Comparison of ENCODE assay signal across 8 mouse cellular contexts in genomic region chr4:141477681-141478102, GRCm38 (mm10). TPM values are rescaled to one million over a fixed set of nuclear protein-coding genes. Genes with fewer than 3 reads are reported as not detected.
A peak's percentile ranks its signal among the peaks of the same experiment; 100 is the strongest.
DNase-seq lines count a peak whose midpoint lies in the region; ATAC-seq and TF ChIP-seq lines count a peak whose summit lies in the region.

No protein-coding gene starts in this region.

- no peaks in the 10 kb centered on the region for H3K9me3 ChIP-seq in forebrain, embryonic 12.5 days
- H3K9me3 ChIP-seq in forebrain, embryonic 11.5 days (ENCODE audit: control insufficient read depth, low read length): no peaks in the 10 kb centered on the region
- no peaks in the 10 kb centered on the region for H3K9me3 ChIP-seq in heart, postnatal 0 days (replicated peaks; ENCODE audit: control insufficient read depth, low read length)

- no peak for TF ChIP-seq CTCF in heart, postnatal 0 days (IDR thresholded peaks at IDR 0.05; ENCODE audit: low read depth)

- H3K27ac ChIP-seq in forebrain, embryonic 12.5 days: 0 out of 2 replicates have a peak overlapping the region, but pooled peaks have one; percentile 37
- H3K27ac ChIP-seq in forebrain, embryonic 11.5 days (ENCODE audit: low read depth, low read length): no peak overlapping the region
- peak overlapping the region; percentile 61 for H3K27ac ChIP-seq in heart, postnatal 0 days (ENCODE audit: low read depth)

- H3K4me1 ChIP-seq in forebrain, embryonic 12.5 days: no peaks in the 10 kb centered on the region
- H3K4me1 ChIP-seq in forebrain, embryonic 11.5 days (replicated peaks; ENCODE audit: control insufficient read depth, insufficient read depth, low read length): no peaks in the 10 kb centered on the region
- H3K4me1 ChIP-seq in heart, postnatal 0 days (ENCODE audit: control insufficient read depth, insufficient read depth): no peaks in the 10 kb centered on the region

- WGBS in forebrain, embryonic 12.5 days: 92% methylated on average over 16 of the region's 16 CpGs
- WGBS in forebrain, embryonic 11.5 days: 94% methylated on average over 16 of the region's 16 CpGs
- WGBS in heart, postnatal 0 days: 74% methylated on average over 16 of the region's 16 CpGs

- no peak for TF ChIP-seq EP300 in heart, postnatal 0 days (IDR thresholded peaks at IDR 0.05; ENCODE audit: low read depth)

- ATAC-seq in forebrain, embryonic 12.5 days (ENCODE audit: low FRiP score): no peak
- ATAC-seq in forebrain, embryonic 11.5 days (replicated peaks; ENCODE audit: low FRiP score): no peak
- ATAC-seq in common myeloid progenitor, adult 5-6 weeks (replicated peaks; ENCODE audit: low read depth, poor library complexity, severe bottlenecking): peak; percentile 90
- peak; percentile 18; the same call in 1 of the 2 replicates for ATAC-seq in heart, postnatal 0 days (ENCODE audit: insufficient read depth, low read depth)

- no peak overlapping the region for H3K4me2 ChIP-seq in forebrain, embryonic 12.5 days
- H3K4me2 ChIP-seq in forebrain, embryonic 11.5 days (ENCODE audit: low read depth, low read length, severe bottlenecking): no peak overlapping the region
- no peak overlapping the region for H3K4me2 ChIP-seq in heart, postnatal 0 days (ENCODE audit: low read depth, low read length)

- no peak overlapping the region for H3K9ac ChIP-seq in forebrain, embryonic 12.5 days
- no peak overlapping the region for H3K9ac ChIP-seq in forebrain, embryonic 11.5 days (ENCODE audit: low read length)
- no peak overlapping the region for H3K9ac ChIP-seq in heart, postnatal 0 days (replicated peaks; ENCODE audit: low read depth, low read length)

- DNase-seq in forebrain, embryonic 11.5 days (ENCODE audit: low spot score): no peak
- peak; percentile 87 to 90 for DNase-seq in B cell, adult 2 months
- peak; percentile 39 for DNase-seq in heart, postnatal 0 days (ENCODE audit: low spot score)
- DNase-seq in left cerebral cortex, postnatal 14 days (ENCODE audit: low spot score in 2 of 2): peak; percentile 75
- peak; percentile 87 to 92 for DNase-seq in right cerebral cortex, postnatal 10 days (ENCODE audit: low spot score in 2 of 2)
- no peak for DNase-seq in adrenal gland, postnatal 10 days

- intact Hi-C loops in left cerebral cortex, postnatal 14 days (cut with DNase I): no loop called here

- H3K27me3 ChIP-seq in forebrain, embryonic 12.5 days: no peaks in the 10 kb centered on the region
- H3K27me3 ChIP-seq in forebrain, embryonic 11.5 days (ENCODE audit: control insufficient read depth, insufficient read depth, low read length): no peaks in the 10 kb centered on the region
- H3K27me3 ChIP-seq in heart, postnatal 0 days (ENCODE audit: control insufficient read depth, insufficient read depth, low read length): no peaks in the 10 kb centered on the region

- no peak overlapping the region for H3K4me3 ChIP-seq in forebrain, embryonic 12.5 days (replicated peaks)
- no peak overlapping the region for H3K4me3 ChIP-seq in forebrain, embryonic 11.5 days (ENCODE audit: low read depth, low read length)
- H3K4me3 ChIP-seq in heart, postnatal 0 days (ENCODE audit: low read depth, low read length): no peak overlapping the region

- peaks cover 98% of the 10 kb centered on the region for H3K36me3 ChIP-seq in forebrain, embryonic 12.5 days (replicated peaks)
- H3K36me3 ChIP-seq in forebrain, embryonic 11.5 days (ENCODE audit: control insufficient read depth, insufficient read depth, low read length): peaks cover 25% of the 10 kb centered on the region
- peaks cover 96% of the 10 kb centered on the region for H3K36me3 ChIP-seq in heart, postnatal 0 days (replicated peaks; ENCODE audit: control insufficient read depth, insufficient read depth, low read length)

RNA-seq across cellular contexts. Expression of gene Zbtb17, which starts 33.2 kb away (rescaled TPM):
- 58.6 and 61.2 TPM in 2 replicates for polyA plus RNA-seq in forebrain, embryonic 12.5 days (2016; fragmentation: Nextera tagmentation; extraction: Ambion mirVana)
- 50.8 and 55.7 TPM in 2 replicates for polyA plus RNA-seq in forebrain, embryonic 11.5 days (2014; fragmentation: Nextera tagmentation; extraction: Ambion mirVana)
- 15.0 and 19.4 TPM in 2 replicates for total RNA-seq in common myeloid progenitor, adult 5-6 weeks (2017)
- 28.1 and 32.7 TPM in 2 replicates for total RNA-seq in heart, postnatal 0 days (2014; rRNA removed; ENCODE audit: low replicate concordance)
- polyA plus RNA-seq in heart, postnatal 0 days (2015; fragmentation: Nextera tagmentation; extraction: Ambion mirVana): 16.2 and 18.1 TPM in 2 replicates
- total RNA-seq in left cerebral cortex, postnatal 14 days (2021): 10 to 100 TPM; 31.1 to 32.6 TPM
- 10 to 100 TPM; 16.2 to 20.0 TPM for total RNA-seq in adrenal gland, postnatal 10 days (2021)

RNA-seq across cellular contexts. Expression of gene Srarp, which starts 41.8 kb away (rescaled TPM):
- polyA plus RNA-seq in forebrain, embryonic 12.5 days (2016; fragmentation: Nextera tagmentation; extraction: Ambion mirVana): not detected in 2 replicates
- not detected in 2 replicates for polyA plus RNA-seq in forebrain, embryonic 11.5 days (2014; fragmentation: Nextera tagmentation; extraction: Ambion mirVana)
- not detected in 2 replicates for total RNA-seq in common myeloid progenitor, adult 5-6 weeks (2017)
- not detected in 2 replicates for total RNA-seq in heart, postnatal 0 days (2014; rRNA removed; ENCODE audit: low replicate concordance)
- polyA plus RNA-seq in heart, postnatal 0 days (2015; fragmentation: Nextera tagmentation; extraction: Ambion mirVana): not detected in 2 replicates
- 1 to 10 TPM; 5.1 TPM for total RNA-seq in left cerebral cortex, postnatal 14 days (2021)
- not detected for total RNA-seq in adrenal gland, postnatal 10 days (2021)

RNA-seq across cellular contexts. Expression of gene Hspb7, which starts 57.1 kb away (rescaled TPM):
- polyA plus RNA-seq in forebrain, embryonic 12.5 days (2016; fragmentation: Nextera tagmentation; extraction: Ambion mirVana): not detected in 2 replicates
- not detected in 2 replicates for polyA plus RNA-seq in forebrain, embryonic 11.5 days (2014; fragmentation: Nextera tagmentation; extraction: Ambion mirVana)
- total RNA-seq in common myeloid progenitor, adult 5-6 weeks (2017): not detected in 2 replicates
- total RNA-seq in heart, postnatal 0 days (2014; rRNA removed; ENCODE audit: low replicate concordance): 556 and 673 TPM in 2 replicates
- polyA plus RNA-seq in heart, postnatal 0 days (2015; fragmentation: Nextera tagmentation; extraction: Ambion mirVana): 195 and 203 TPM in 2 replicates
- total RNA-seq in left cerebral cortex, postnatal 14 days (2021): under 1 TPM; 0.47 to 0.90 TPM
- 10 to 100 TPM in 1 of 2 experiments, 1 to 10 TPM in 1; 9.0 to 31.7 TPM for total RNA-seq in adrenal gland, postnatal 10 days (2021)

Comparison
In these comparisons a context has a peak if more than half of its experiments do, and no peak if none do; other contexts are left out.
1. ATAC-seq: peak in common myeloid progenitor, adult 5-6 weeks (single experiment) and heart, postnatal 0 days (single experiment); none in forebrain, embryonic 12.5 days (single experiment) and forebrain, embryonic 11.5 days (single experiment).
2. DNase-seq: peak in B cell, adult 2 months (2 of 2), heart, postnatal 0 days (single experiment), left cerebral cortex, postnatal 14 days (2 of 2) and right cerebral cortex, postnatal 10 days (2 of 2); none in forebrain, embryonic 11.5 days (single experiment) and adrenal gland, postnatal 10 days (single experiment).
3. RNA of gene Hspb7, which starts 57.1 kb away (total RNA-seq): 556 to 673 TPM in heart, postnatal 0 days; 9.0 to 31.7 TPM in adrenal gland, postnatal 10 days, 0.47 to 0.90 TPM in left cerebral cortex, postnatal 14 days and not detected in common myeloid progenitor, adult 5-6 weeks; every median in the first group is over 10 times any median in the second.